Mouse (Mus musculus): ENCODE measurements around the gene Tmem219. TPM values are rescaled to one million over a fixed set of nuclear protein-coding genes. Genes with fewer than 3 reads are reported as not detected.

Gene Tmem219
- polyA plus RNA-seq (2012; rRNA removed) = 109 and 125 TPM in 2 replicates

DNA sequence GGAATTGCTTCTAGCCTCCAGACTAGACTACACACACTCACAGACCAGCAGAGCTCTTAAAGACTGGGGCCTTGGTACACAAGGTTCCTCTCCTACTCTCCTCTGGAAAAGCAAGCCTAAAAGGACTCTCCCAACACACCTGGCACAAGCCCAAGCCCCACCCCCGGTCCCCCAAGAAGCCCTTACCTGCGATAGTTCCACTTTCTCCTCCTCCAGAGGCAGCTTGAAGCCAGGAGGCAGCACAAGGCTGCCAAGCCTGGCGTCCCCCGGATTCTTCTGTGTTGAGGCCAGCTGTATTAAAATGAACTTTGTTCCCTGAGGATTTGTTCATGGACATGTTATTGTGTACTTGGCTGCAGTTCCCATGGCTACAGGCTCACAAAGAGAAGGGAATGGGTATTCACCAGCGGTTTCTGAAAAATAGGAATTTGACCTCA, at the start of gene Tmem219:
Tmem219 (minus strand) TSS at position 294 of the 437 bp plus-strand sequence.

DNA sequence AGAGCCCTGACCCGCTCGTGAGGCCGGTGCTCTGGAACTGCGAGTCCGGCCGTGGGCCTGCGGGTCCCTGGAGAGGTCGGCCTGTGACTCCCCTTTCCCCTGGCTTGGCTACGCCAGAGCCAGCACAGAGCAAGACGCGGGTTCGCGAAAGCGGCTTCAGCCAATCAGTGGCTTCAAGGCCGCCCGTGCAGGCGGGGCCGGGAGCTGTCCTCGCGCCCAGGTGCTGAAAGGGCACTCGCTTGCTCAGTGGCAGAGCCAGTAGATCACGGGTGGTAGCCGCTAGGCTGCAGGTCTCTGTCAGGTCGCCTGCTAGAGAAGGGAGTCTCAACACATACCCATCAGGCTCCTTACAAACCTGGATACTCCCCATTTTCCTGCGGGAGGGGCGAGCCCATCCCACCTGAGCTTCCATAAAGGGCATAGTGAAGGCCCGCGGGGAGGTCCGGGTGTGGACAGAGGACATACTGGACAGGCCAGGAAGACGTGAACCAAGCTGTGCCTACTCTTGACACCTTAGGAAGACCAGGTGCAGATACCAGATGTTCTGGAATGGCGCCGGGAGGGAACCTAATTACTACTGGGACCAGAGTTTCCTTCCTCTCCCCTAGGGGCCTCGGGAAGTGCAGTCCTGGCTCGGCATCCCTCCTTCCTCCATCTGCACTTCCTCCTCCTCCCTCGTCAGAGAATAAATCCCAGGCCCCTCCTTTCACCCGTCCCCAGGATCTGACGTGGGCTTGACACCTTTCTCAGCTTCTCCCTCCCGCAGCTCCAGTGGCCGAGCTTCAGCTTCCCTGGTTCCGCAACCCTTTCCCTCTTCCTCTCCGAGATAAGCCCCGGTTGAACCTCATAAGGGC, 27.3 kb upstream of the Tmem219 start, which contains the start of gene Sez6l2:
Sez6l2 (plus strand) TSS at position 771 of the 854 bp plus-strand sequence.

DNA sequence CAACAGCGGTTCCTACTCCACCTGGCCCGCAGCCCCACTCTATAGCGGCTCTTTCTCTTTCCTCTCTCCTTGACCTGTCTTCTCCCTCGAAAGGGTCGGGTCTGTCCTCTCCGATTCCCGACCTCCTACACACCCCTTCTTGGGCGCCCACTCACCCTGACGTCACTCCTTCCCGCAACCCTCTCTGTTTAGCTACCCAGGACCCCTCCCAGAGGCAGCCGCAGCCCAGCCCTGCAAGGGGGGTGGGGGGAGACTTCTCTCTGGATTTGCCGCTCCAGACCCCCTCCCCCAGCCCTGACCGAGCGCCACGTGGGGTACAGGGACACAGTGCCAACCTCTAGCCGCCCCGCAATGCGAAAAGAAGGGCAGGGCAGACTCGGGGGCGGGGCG, 26.7 kb upstream of the Tmem219 start, which contains the start of gene Asphd1:
Asphd1 (minus strand) TSS at position 180 of the 390 bp plus-strand sequence.

GRCm38 (mm10) chr7:126928384-126929037, 5.8 kb upstream of the Tmem219 start, which contains the start of gene Kctd13:
Kctd13 (plus strand) TSS chr7:126928879.

GRCm38 (mm10) chr7:126884286-126885164, 38.2 kb downstream of the Tmem219 start, which contains the start of gene Taok2:
Taok2 (minus strand) TSS chr7:126884703.

DNA sequence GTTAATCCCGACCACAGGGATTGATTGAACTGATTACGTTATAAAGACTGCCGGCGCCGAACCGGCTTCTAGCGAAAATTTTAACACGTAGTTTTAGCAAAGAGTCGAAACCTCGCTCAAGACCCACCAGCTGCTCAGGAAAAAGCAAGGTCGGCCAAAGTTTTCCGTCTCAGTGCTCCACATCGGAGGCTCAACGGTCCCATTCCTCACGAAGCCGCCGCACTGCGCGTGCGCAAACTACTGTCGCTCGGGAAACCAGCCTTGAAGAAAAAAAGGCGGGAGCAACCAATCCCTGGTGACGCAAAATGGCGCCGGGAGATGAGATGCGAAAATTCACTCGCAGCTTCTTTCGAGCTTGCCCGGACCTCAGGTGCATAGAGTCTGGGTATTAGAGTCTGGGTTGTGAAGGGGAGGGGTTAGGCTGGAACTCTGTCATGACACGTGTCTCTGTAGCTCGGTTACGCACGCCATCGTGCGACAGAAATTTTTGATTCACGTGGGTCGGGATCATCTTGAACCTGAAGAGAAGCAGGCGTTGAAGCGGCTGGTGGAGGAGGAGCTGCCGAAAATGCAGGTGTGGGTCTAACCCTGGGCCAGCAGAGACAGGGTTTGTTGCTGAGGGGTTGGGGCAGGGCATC, 60.5 kb downstream of the Tmem219 start, which contains the start of gene Ino80e:
Ino80e (minus strand) TSS at position 231 of the 638 bp plus-strand sequence.

DNA sequence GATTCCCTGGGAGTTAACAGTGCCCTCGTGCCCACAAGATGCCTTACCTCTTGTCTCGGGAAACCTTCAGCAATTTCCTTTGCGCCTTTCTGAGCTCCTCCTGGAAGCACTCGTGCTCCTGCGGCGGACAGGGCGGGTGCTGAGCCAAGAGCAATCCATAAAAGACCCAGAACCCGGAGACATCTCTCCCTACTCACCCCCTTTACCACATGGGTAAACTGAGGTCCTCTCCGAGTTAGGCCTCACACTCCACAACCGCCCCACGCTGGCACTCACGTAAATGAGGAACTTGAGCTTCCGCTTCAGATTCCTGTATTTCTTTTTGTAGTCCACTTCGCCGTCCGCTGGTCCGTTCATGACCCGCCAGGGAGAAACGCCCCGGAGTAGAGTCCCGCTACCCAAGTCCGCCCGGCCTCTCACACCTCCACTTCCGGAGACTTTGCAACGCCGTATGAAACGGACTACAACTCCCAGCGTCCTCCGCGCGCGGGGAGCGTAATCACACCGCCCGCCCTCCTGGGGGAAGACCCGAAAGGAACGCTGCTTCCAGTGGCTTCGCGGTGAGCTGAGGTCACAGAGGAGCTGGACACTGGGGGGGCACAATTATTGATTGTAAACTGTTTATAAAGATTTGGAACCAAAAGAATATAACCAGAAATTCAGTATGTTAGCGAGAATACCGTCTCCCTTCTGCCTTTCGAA, 61.1 kb downstream of the Tmem219 start, which contains the start of gene Hirip3:
Hirip3 (plus strand) TSS at position 544 of the 702 bp plus-strand sequence.

GRCm38 (mm10) chr7:126847116-126847420, 75.6 kb downstream of the Tmem219 start, which contains the start of gene Doc2a:
Doc2a (plus strand) TSS chr7:126847416.

Other genes starting within 250 kb of the Tmem219 start
- 267 and 274 TPM in 2 replicates for gene Sult1a1, start 246.5 kb downstream of the Tmem219 start, polyA plus RNA-seq (2012; rRNA removed)
- gene Bola2, start 227.5 kb downstream of the Tmem219 start, polyA plus RNA-seq (2012; rRNA removed) = 64.6 and 66.5 TPM in 2 replicates
- gene Slx1b, start 227.1 kb downstream of the Tmem219 start, polyA plus RNA-seq (2012; rRNA removed) = 36.8 and 37.9 TPM in 2 replicates
- 84.8 and 89.6 TPM in 2 replicates for gene Coro1a, start 215.1 kb downstream of the Tmem219 start, polyA plus RNA-seq (2012; rRNA removed)
- 651 and 659 TPM in 2 replicates for gene Mapk3, start 163.3 kb downstream of the Tmem219 start, polyA plus RNA-seq (2012; rRNA removed)
- 9.4 and 26.3 TPM in 2 replicates for gene Gdpd3, start 156.6 kb downstream of the Tmem219 start, polyA plus RNA-seq (2012; rRNA removed)
- 414 and 445 TPM in 2 replicates for gene Ypel3, start 146.0 kb downstream of the Tmem219 start, polyA plus RNA-seq (2012; rRNA removed)
- 4.6 and 5.0 TPM in 2 replicates for gene Tbx6, start 141.4 kb downstream of the Tmem219 start, polyA plus RNA-seq (2012; rRNA removed)
- 190 and 210 TPM in 2 replicates for gene Ppp4c, start 130.4 kb downstream of the Tmem219 start, polyA plus RNA-seq (2012; rRNA removed)
- gene Fam57b, start 125.2 kb downstream of the Tmem219 start, polyA plus RNA-seq (2012; rRNA removed) = 2.6 and 3.6 TPM in 2 replicates
- gene 4930451I11Rik, start 91.3 kb downstream of the Tmem219 start, polyA plus RNA-seq (2012; rRNA removed) = not detected in 2 replicates
- gene Doc2a, start 75.5 kb downstream of the Tmem219 start, polyA plus RNA-seq (2012; rRNA removed) = not detected in 2 replicates
- gene Hirip3, start 60.9 kb downstream of the Tmem219 start, polyA plus RNA-seq (2012; rRNA removed) = 6.8 and 9.7 TPM in 2 replicates
- gene Ino80e, start 60.5 kb downstream of the Tmem219 start, polyA plus RNA-seq (2012; rRNA removed) = 53.1 and 56.0 TPM in 2 replicates
- gene Taok2, start 38.2 kb downstream of the Tmem219 start, polyA plus RNA-seq (2012; rRNA removed) = 99.3 and 107 TPM in 2 replicates
- 15.5 and 21.3 TPM in 2 replicates for gene Kctd13, start 6.0 kb upstream of the Tmem219 start, polyA plus RNA-seq (2012; rRNA removed)
- 0.51 and 0.92 TPM in 2 replicates for gene Asphd1, start 26.7 kb upstream of the Tmem219 start, polyA plus RNA-seq (2012; rRNA removed)
- gene Sez6l2, start 27.6 kb upstream of the Tmem219 start, polyA plus RNA-seq (2012; rRNA removed) = 5.1 and 5.3 TPM in 2 replicates
- gene Cdipt, start 53.0 kb upstream of the Tmem219 start, polyA plus RNA-seq (2012; rRNA removed) = 248 and 339 TPM in 2 replicates
- gene Cdiptos, start 53.2 kb upstream of the Tmem219 start, polyA plus RNA-seq (2012; rRNA removed) = 0.65 and 0.88 TPM in 2 replicates
- gene Mvp, start 91.7 kb upstream of the Tmem219 start, polyA plus RNA-seq (2012; rRNA removed) = 270 and 280 TPM in 2 replicates
- 3.0 and 4.5 TPM in 2 replicates for gene Pagr1b, start 93.6 kb upstream of the Tmem219 start, polyA plus RNA-seq (2012; rRNA removed)
- 0.86 and 12.8 TPM in 2 replicates for gene Pagr1a, start 94.4 kb upstream of the Tmem219 start, polyA plus RNA-seq (2012; rRNA removed)
- gene Gm42742, start 98.2 kb upstream of the Tmem219 start, polyA plus RNA-seq (2012; rRNA removed) = 35.5 and 40.3 TPM in 2 replicates
- 7.0 and 8.9 TPM in 2 replicates for gene Prrt2, start 98.3 kb upstream of the Tmem219 start, polyA plus RNA-seq (2012; rRNA removed)
- gene Maz, start 104.1 kb upstream of the Tmem219 start, polyA plus RNA-seq (2012; rRNA removed) = 182 and 234 TPM in 2 replicates
- gene Kif22, start 119.6 kb upstream of the Tmem219 start, polyA plus RNA-seq (2012; rRNA removed) = 6.3 and 6.9 TPM in 2 replicates
- 4,054 and 4,768 TPM in 2 replicates for gene Zg16, start 164.4 kb upstream of the Tmem219 start, polyA plus RNA-seq (2012; rRNA removed)
- 21.2 and 21.4 TPM in 2 replicates for gene AI467606, start 168.4 kb upstream of the Tmem219 start, polyA plus RNA-seq (2012; rRNA removed)
- gene Qprt, start 199.3 kb upstream of the Tmem219 start, polyA plus RNA-seq (2012; rRNA removed) = 0.65 and 0.79 TPM in 2 replicates
- 1.9 and 2.2 TPM in 2 replicates for gene Spn, start 214.9 kb upstream of the Tmem219 start, polyA plus RNA-seq (2012; rRNA removed)

Measured in colon, adult 2 months (tissue).